Mouse (Mus musculus) bone marrow, adult 2 months (tissue): ENCODE measurements at regions not wholly inside any gene's neighbourhood (a gene's known extent, or its start where the extent isn't known, plus 50 kb on each side); places are given as distances from the start of the nearest gene placed in this dataset.

ENCODE experiments used
- CTCF ChIP-seq: fragments of 200-500 bp; IDR thresholded peaks from 2 replicates; pipeline ENCODE4 v1.5.1; 2011; ENCODE audit warnings: low read length, control low read depth; ENCODE audit not compliant: control insufficient read depth, insufficient read depth
- POLR2A ChIP-seq: fragments of 200-500 bp; IDR thresholded peaks from 2 replicates; pipeline ENCODE4 v1.6.1; 2011; ENCODE audit warnings: low read depth, mild to moderate bottlenecking, control low read depth, low read length, borderline replicate concordance; ENCODE audit not compliant: control insufficient read depth

DNA sequence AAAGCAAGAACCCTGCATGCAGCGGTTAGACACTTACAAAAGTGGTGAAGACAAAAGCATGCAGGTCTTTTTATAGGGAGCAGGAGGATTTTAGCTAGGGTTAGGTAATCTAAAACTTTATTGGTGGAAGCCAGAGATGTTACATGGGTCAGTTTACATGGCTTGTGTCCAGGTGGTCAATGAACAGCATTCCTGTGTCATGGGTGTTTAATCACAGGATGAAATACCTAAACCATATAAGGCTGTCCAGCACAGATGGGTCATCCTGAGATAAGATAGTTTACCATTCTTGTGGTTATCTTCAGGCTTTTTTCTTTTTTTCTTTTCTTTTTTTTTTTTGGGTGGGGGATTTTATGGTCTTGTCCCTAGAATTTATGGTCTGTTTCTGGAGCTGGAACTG lies 703.3 kb upstream of the 4930444P10Rik start:
- TF ChIP-seq POLR2A = no peak
- no peak for TF ChIP-seq CTCF
